Mouse (Mus musculus): Measurements from ENCODE around the gene Arhgap36. TPM values are rescaled to one million over a fixed set of nuclear protein-coding genes. Genes with fewer than 3 reads are reported as not detected.

The Arhgap36 gene
- polyA plus RNA-seq (2012; rRNA removed) = 2.1 and 2.2 TPM in 2 replicates

DNA sequence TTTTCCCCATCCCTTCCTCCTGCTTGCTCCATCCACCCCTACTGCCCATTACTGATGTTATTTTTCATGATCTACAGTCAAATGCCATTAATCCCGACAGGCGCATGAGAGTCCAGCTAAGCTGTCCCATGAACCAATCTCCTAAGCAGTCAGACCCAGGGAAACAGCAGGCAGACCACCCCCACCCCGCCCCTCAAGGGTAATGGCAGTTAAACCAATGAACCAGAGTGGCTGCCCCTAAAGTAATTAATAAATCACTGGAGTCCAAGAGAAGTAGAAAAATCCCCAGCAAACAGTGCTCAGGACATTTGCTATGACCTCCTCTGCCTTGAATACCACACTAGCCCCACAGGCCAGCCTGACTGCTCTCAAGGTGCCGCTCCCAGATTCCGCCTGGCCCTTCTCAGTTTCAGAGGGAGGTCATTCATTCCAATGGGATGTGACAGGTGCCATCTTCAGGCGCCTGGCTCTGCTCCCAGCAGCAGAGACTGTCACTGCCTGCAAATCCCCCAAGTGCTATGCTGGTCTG, at the start of gene Arhgap36:
TSS of gene Arhgap36 (plus strand) at position 504 of the 529 bp plus-strand sequence.

Other genes starting within 250 kb of the Arhgap36 start
- gene Enox2, start 175.7 kb upstream of the Arhgap36 start, polyA plus RNA-seq (2012; rRNA removed) = 2.4 and 3.1 TPM in 2 replicates
- gene Olfr1320, start 208.4 kb downstream of the Arhgap36 start, polyA plus RNA-seq (2012; rRNA removed) = not detected in 2 replicates